Mouse (Mus musculus): ENCODE results near the gene Rab37. TPM values are rescaled to one million over a fixed set of nuclear protein-coding genes. Genes with fewer than 3 reads are reported as not detected.

Rab37 gene
- 1.2 and 1.7 TPM in 2 replicates for polyA plus RNA-seq (2015; fragmentation: Nextera tagmentation; extraction: Ambion mirVana)

DNA sequence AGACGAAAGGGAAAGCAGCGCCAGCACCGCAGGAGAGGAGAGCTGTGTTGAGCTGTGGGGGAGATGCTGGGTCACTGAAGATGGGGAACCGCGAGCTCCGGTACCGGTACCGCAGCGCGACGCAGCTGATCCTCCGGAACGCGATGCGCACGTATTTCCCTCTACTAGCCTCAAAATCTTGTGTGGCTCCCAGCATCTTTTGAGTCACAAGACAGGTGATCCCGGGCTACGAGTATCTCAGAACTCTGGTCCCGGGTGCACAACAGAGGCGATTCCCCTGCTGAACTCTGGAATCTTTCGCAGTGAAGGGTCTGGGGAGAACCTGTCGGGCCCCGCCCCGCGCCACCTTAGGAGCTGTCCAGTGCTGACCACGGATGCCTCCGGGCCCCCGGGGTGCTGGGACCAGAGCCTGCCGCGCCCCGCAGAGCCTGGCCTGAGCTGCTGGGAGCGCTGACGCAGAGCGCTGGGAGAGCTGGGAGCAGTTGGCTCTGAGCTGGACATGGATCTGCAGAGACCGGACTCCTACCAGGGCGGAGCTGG lies at the start of gene Rab37:
Gene Rab37, plus strand, starts transcription at position 70 of the 540 bp plus-strand sequence.
- H3K4me3 ChIP-seq: 0 out of 2 replicates have a peak within 1 kb of the TSS, but pooled peaks have one; percentile 1
- no peak for ATAC-seq (ENCODE audit: extremely low read depth, insufficient number of reproducible peaks, low FRiP score, low TSS enrichment)
- peak within 1 kb of the TSS; percentile 31; the same call in 1 of the 2 replicates for H3K4me2 ChIP-seq
- no peak within 1 kb of the TSS for H3K9ac ChIP-seq
- peaks cover 5% of the 10 kb centered on the region; the same call in 1 of the 2 replicates for H3K4me1 ChIP-seq
- no peaks in the 10 kb centered on the region for H3K36me3 ChIP-seq
- no peak within 1 kb of the TSS for H3K27ac ChIP-seq (replicated peaks)
- H3K27me3 ChIP-seq (replicated peaks): peaks cover 43% of the 10 kb centered on the region
- H3K9me3 ChIP-seq: peaks cover 11% of the 10 kb centered on the region
- 4% methylated on average over 36 of the region's 36 CpGs for WGBS

DNA sequence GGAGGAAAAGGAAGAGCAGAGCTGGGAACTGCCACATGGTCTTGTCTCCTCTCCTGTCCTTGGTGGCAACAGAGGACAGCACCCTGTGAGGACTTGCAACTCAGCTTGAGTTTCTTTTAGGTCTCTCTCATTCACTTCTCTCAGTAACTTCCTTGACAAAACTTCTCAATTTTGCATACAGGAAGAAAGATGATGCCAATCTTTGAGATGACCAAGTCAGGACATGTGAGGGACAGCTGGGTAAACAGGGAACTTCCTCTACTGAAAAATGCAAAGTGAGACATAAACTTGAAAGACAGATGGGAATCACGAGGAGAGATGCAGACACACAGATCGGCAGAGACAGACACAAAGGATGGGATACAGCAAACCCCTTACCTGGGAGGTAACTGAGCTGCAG lies 43.0 kb upstream of the Rab37 start, which contains the start of gene Cd300ld3:
Gene Cd300ld3, minus strand, starts transcription at position 151 of the 400 bp plus-strand sequence.
- Histone ChIP-seq H3K9me3 (no peaks in the 10 kb centered on the region), H3K27me3 (replicated peaks) (no peaks in the 10 kb centered on the region; the same call in 1 of the 2 replicates), H3K4me2 (no peak within 1 kb of the TSS), H3K36me3 (no peaks in the 10 kb centered on the region), H3K4me3 (no peak within 1 kb of the TSS), H3K27ac (replicated peaks) (no peak within 1 kb of the TSS), H3K4me1 (no peaks in the 10 kb centered on the region), H3K9ac (no peak within 1 kb of the TSS)
- WGBS: 64% methylated on average over 2 of the region's 2 CpGs
- no peak for ATAC-seq (ENCODE audit: extremely low read depth, insufficient number of reproducible peaks, low FRiP score, low TSS enrichment)

GRCm38 (mm10) chr11:115049282-115049895 lies 41.8 kb upstream of the Rab37 start:
- no peak overlapping the region for H3K4me2 ChIP-seq
- ATAC-seq (ENCODE audit: extremely low read depth, insufficient number of reproducible peaks, low FRiP score, low TSS enrichment): no peak
- no peaks in the 10 kb centered on the region for H3K36me3 ChIP-seq
- no peaks in the 10 kb centered on the region; the same call in 1 of the 2 replicates for H3K27me3 ChIP-seq (replicated peaks)
- no peak overlapping the region for H3K9ac ChIP-seq
- no peaks in the 10 kb centered on the region for H3K4me1 ChIP-seq
- 30% methylated on average over 3 of the region's 3 CpGs for WGBS
- H3K27ac ChIP-seq (replicated peaks): no peak overlapping the region
- H3K9me3 ChIP-seq: no peaks in the 10 kb centered on the region
- no peak overlapping the region for H3K4me3 ChIP-seq

GRCm38 (mm10) chr11:115052206-115052605 lies 39.0 kb upstream of the Rab37 start:
- 4% methylated on average over 9 of the region's 9 CpGs for WGBS
- no peaks in the 10 kb centered on the region; the same call in 1 of the 2 replicates for H3K27me3 ChIP-seq (replicated peaks)
- no peak for ATAC-seq (ENCODE audit: extremely low read depth, insufficient number of reproducible peaks, low FRiP score, low TSS enrichment)
- H3K4me2 ChIP-seq: no peak overlapping the region
- no peak overlapping the region for H3K27ac ChIP-seq (replicated peaks)
- no peaks in the 10 kb centered on the region for H3K4me1 ChIP-seq
- no peaks in the 10 kb centered on the region for H3K9me3 ChIP-seq
- no peak overlapping the region for H3K9ac ChIP-seq
- H3K4me3 ChIP-seq: no peak overlapping the region
- no peaks in the 10 kb centered on the region for H3K36me3 ChIP-seq

- no peak overlapping the region for H3K9ac ChIP-seq
- H3K27me3 ChIP-seq (replicated peaks): no peaks in the 10 kb centered on the region; the same call in 1 of the 2 replicates
- H3K27ac ChIP-seq (replicated peaks): no peak overlapping the region
- H3K4me1 ChIP-seq: no peaks in the 10 kb centered on the region
- H3K4me3 ChIP-seq: no peak overlapping the region
- H3K9me3 ChIP-seq: no peaks in the 10 kb centered on the region
- 64% methylated on average over 1 of the region's 1 CpGs for WGBS
- H3K36me3 ChIP-seq: no peaks in the 10 kb centered on the region
- no peak overlapping the region for H3K4me2 ChIP-seq
- no peak for ATAC-seq (ENCODE audit: extremely low read depth, insufficient number of reproducible peaks, low FRiP score, low TSS enrichment)
These were observed 38.2 kb upstream of the Rab37 start for GRCm38 (mm10) chr11:115052991-115053390.

GRCm38 (mm10) chr11:115054537-115054936 lies 36.7 kb upstream of the Rab37 start:
- Histone ChIP-seq H3K4me2 (no peak overlapping the region), H3K4me1 (no peaks in the 10 kb centered on the region), H3K36me3 (no peaks in the 10 kb centered on the region), H3K9ac (no peak overlapping the region), H3K27ac (replicated peaks) (no peak overlapping the region), H3K9me3 (no peaks in the 10 kb centered on the region), H3K4me3 (no peak overlapping the region), H3K27me3 (replicated peaks) (no peaks in the 10 kb centered on the region; the same call in none of the 2 replicates)
- ATAC-seq (ENCODE audit: extremely low read depth, insufficient number of reproducible peaks, low FRiP score, low TSS enrichment): no peak

DNA sequence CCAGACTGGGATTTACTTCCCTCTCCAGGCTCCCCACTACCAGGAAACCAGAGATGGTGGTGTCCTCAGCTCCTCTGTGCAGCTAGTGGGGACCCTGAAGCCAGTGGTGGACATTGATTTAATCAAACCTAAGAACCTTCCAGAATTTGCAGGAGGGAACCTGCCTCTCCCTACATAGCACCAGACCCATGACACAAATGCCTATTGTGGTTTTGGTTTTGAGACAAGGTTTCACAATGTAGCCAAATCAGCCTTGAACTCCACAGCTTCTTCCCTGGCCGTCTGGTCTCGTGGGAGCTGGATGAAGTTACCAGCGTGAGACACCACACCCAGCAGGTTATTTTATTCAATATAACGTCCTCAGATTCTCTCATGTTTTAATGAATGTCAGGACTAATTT lies 32.5 kb upstream of the Rab37 start:
- Histone ChIP-seq H3K27ac (replicated peaks) (no peak overlapping the region), H3K9me3 (no peaks in the 10 kb centered on the region), H3K36me3 (no peaks in the 10 kb centered on the region), H3K4me3 (no peak overlapping the region), H3K4me1 (no peaks in the 10 kb centered on the region), H3K9ac (no peak overlapping the region), H3K27me3 (replicated peaks) (no peaks in the 10 kb centered on the region; the same call in 1 of the 2 replicates), H3K4me2 (no peak overlapping the region)
- WGBS: 72% methylated on average over 4 of the region's 4 CpGs
- ATAC-seq (ENCODE audit: extremely low read depth, insufficient number of reproducible peaks, low FRiP score, low TSS enrichment): no peak

DNA sequence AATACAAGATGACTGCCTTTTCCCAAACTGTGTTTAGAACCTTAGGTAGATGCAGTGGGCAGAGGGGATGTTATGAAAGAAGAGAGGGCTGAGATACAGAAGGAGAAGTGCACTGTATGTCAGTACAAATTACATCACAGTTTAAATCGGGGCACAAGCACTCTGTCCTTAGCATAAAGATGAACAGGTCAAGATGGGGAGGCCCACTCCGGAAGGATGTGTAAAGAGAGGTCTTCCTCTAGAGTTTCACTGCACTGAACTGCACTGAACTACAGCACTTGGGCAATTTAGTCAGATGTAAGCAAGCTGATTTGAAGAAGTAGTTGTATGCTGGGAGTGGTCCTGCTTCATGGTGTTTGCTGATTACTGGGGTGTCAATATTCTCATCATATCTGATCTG lies 31.4 kb upstream of the Rab37 start:
- 66% methylated on average over 2 of the region's 2 CpGs for WGBS
- ATAC-seq (ENCODE audit: extremely low read depth, insufficient number of reproducible peaks, low FRiP score, low TSS enrichment): no peak
- Histone ChIP-seq H3K4me2 (no peak overlapping the region), H3K36me3 (no peaks in the 10 kb centered on the region), H3K9me3 (no peaks in the 10 kb centered on the region), H3K4me3 (no peak overlapping the region), H3K4me1 (no peaks in the 10 kb centered on the region), H3K27me3 (replicated peaks) (no peaks in the 10 kb centered on the region; the same call in 1 of the 2 replicates), H3K27ac (replicated peaks) (no peak overlapping the region), H3K9ac (no peak overlapping the region)

DNA sequence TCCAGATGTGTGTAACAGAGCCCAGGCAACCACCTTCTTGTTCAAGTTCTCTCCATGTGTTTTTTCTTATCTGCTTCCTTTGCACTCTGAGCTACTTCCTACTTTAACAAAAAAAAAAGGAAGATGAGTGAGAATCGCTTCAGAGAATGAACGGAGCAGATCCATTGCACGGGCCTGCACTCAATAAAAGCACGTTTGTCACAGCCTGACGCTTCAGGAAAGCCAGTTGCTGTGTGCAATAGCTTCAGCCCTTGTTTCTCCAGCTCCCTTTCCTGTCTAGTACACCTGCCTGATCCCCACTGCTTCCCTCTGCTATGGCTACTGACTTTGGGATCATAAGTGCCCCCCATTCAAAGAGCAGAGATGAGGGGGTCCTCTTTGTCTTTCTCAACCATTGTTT lies 29.2 kb upstream of the Rab37 start, which contains the start of gene Cd300e:
Gene Cd300e, minus strand, starts transcription at position 101 of the 400 bp plus-strand sequence.
- WGBS: 42% methylated on average over 5 of the region's 5 CpGs
- ATAC-seq (ENCODE audit: extremely low read depth, insufficient number of reproducible peaks, low FRiP score, low TSS enrichment): no peak
- H3K9me3 ChIP-seq: no peaks in the 10 kb centered on the region

DNA sequence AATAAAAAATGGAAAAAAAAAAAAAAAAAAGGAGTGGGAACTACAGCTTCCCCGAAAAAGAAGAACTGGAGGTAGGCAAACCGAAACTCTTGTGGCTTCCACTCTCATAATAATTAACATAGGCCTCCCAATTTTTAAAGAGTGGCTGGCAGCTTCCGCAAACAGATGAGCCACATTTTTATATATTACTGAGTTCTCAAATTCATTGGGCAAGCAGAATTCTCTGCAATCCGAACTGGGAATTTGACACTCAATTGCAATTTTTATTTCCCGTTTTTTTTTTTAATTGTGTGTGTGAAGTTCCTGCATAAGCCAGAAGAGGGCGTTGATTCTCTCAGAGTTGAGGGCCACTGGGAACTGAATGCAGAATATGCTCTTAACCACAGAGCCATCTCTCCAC lies 24.5 kb upstream of the Rab37 start:
- Histone ChIP-seq H3K9ac (no peak overlapping the region), H3K36me3 (no peaks in the 10 kb centered on the region), H3K27ac (replicated peaks) (no peak overlapping the region), H3K27me3 (replicated peaks) (peaks cover 5% of the 10 kb centered on the region; the same call in 1 of the 2 replicates), H3K4me2 (no peak overlapping the region), H3K9me3 (no peaks in the 10 kb centered on the region), H3K4me1 (peaks cover 6% of the 10 kb centered on the region), H3K4me3 (no peak overlapping the region)
- ATAC-seq (ENCODE audit: extremely low read depth, insufficient number of reproducible peaks, low FRiP score, low TSS enrichment): no peak
- WGBS: 57% methylated on average over 6 of the region's 6 CpGs

More for the DNA sequence above, 29.2 kb upstream of the Rab37 start, which contains the start of gene Cd300e:
- no peak within 1 kb of the TSS for H3K27ac ChIP-seq (replicated peaks)
- H3K4me1 ChIP-seq: no peaks in the 10 kb centered on the region
- no peak within 1 kb of the TSS for H3K4me2 ChIP-seq
- H3K27me3 ChIP-seq (replicated peaks): no peaks in the 10 kb centered on the region; the same call in 1 of the 2 replicates
- H3K9ac ChIP-seq: no peak within 1 kb of the TSS
- no peak within 1 kb of the TSS for H3K4me3 ChIP-seq
- H3K36me3 ChIP-seq: no peaks in the 10 kb centered on the region

- WGBS: 5% methylated on average over 9 of the region's 9 CpGs
- peak overlapping the region; percentile 53 for H3K4me2 ChIP-seq
- peaks cover 10% of the 10 kb centered on the region for H3K4me1 ChIP-seq
- H3K9ac ChIP-seq: no peak overlapping the region
- peaks cover 5% of the 10 kb centered on the region; the same call in 1 of the 2 replicates for H3K27me3 ChIP-seq (replicated peaks)
- no peaks in the 10 kb centered on the region for H3K36me3 ChIP-seq
- no peaks in the 10 kb centered on the region for H3K9me3 ChIP-seq
- ATAC-seq (ENCODE audit: extremely low read depth, insufficient number of reproducible peaks, low FRiP score, low TSS enrichment): no peak
- H3K4me3 ChIP-seq: no peak overlapping the region
- no peak overlapping the region for H3K27ac ChIP-seq (replicated peaks)
These were observed 20.1 kb upstream of the Rab37 start for GRCm38 (mm10) chr11:115071015-115071551.
